Comparison of ENCODE assay signal across 7 mouse cellular contexts in genomic region chr2:74705467-74706089, GRCm38 (mm10). TPM values are rescaled to one million over a fixed set of nuclear protein-coding genes. Genes with fewer than 3 reads are reported as not detected.
DNase-seq lines count a peak whose midpoint lies in the region; ATAC-seq and TF ChIP-seq lines count a peak whose summit lies in the region.

No protein-coding gene starts in this region.

- under 1% methylated on average over 51 of the region's 85 CpGs for WGBS in forebrain, embryonic 14.5 days
- under 1% methylated on average over 70 of the region's 85 CpGs for WGBS in kidney, embryonic 16.5 days

- peaks cover 19% of the 10 kb centered on the region for H3K4me1 ChIP-seq in E14TG2a.4 (replicated peaks; ENCODE audit: low read depth, low read length)
- peaks cover 4% of the 10 kb centered on the region; the same call in 1 of the 2 replicates for H3K4me1 ChIP-seq in forebrain, embryonic 14.5 days (ENCODE audit: control insufficient read depth, insufficient read depth, low read length)
- peaks cover 43% of the 10 kb centered on the region for H3K4me1 ChIP-seq in kidney, embryonic 16.5 days (ENCODE audit: insufficient read depth, low read length)

- no peak for TF ChIP-seq CTCF in E14TG2a.4 (conservative IDR thresholded peaks at IDR 0.05; ENCODE audit: low read length)

- peak; percentile 27 for DNase-seq in CD4-positive helper T cell, adult 2 months (ENCODE audit: low read depth, low spot score)
- no peak for DNase-seq in forebrain, embryonic 14.5 days (ENCODE audit: low spot score)
- DNase-seq in neural tube, embryonic 10.5 days (ENCODE audit: extremely low spot score, low spot score), result peak; percentile 84
- no peak for DNase-seq in right cerebral cortex, postnatal 10 days (ENCODE audit: low spot score in 2 of 2)
- no peak for DNase-seq in cerebellum, adult 9-11 months

- H3K27me3 ChIP-seq in E14TG2a.4 (ENCODE audit: insufficient read depth, low read length), result peaks cover 89% of the 10 kb centered on the region
- peaks cover 96% of the 10 kb centered on the region for H3K27me3 ChIP-seq in forebrain, embryonic 14.5 days (replicated peaks; ENCODE audit: control insufficient read depth, insufficient read depth, low read length)
- no peaks in the 10 kb centered on the region for H3K27me3 ChIP-seq in kidney, embryonic 16.5 days (ENCODE audit: insufficient read depth, low read length)

- H3K36me3 ChIP-seq in E14TG2a.4 (ENCODE audit: insufficient read depth, low read length), result no peaks in the 10 kb centered on the region
- no peaks in the 10 kb centered on the region for H3K36me3 ChIP-seq in forebrain, embryonic 14.5 days (ENCODE audit: control insufficient read depth, insufficient read depth, low read length)
- H3K36me3 ChIP-seq in kidney, embryonic 16.5 days (ENCODE audit: insufficient read depth, low read length), result no peaks in the 10 kb centered on the region

- ATAC-seq in forebrain, embryonic 14.5 days, result peak; percentile 55; the same call in 1 of the 2 replicates
- ATAC-seq in kidney, embryonic 16.5 days (ENCODE audit: low FRiP score, low TSS enrichment), result peak; percentile 29

- H3K4me2 ChIP-seq in forebrain, embryonic 14.5 days (ENCODE audit: low read length), result peak overlapping the region; percentile 50
- peak overlapping the region; percentile 72 for H3K4me2 ChIP-seq in kidney, embryonic 16.5 days (replicated peaks; ENCODE audit: low read depth, low read length)

- H3K4me3 ChIP-seq in E14TG2a.4 (replicated peaks; ENCODE audit: low read length), result peak overlapping the region; percentile 70
- peak overlapping the region; percentile 21 for H3K4me3 ChIP-seq in forebrain, embryonic 14.5 days (ENCODE audit: low read depth, low read length)
- H3K4me3 ChIP-seq in kidney, embryonic 16.5 days (ENCODE audit: low read length), result peak overlapping the region; percentile 78

- H3K9me3 ChIP-seq in E14TG2a.4 (ENCODE audit: low read length), result no peaks in the 10 kb centered on the region
- no peaks in the 10 kb centered on the region for H3K9me3 ChIP-seq in forebrain, embryonic 14.5 days (replicated peaks; ENCODE audit: control insufficient read depth, low read length)
- H3K9me3 ChIP-seq in kidney, embryonic 16.5 days (ENCODE audit: low read length), result no peaks in the 10 kb centered on the region

- H3K27ac ChIP-seq in forebrain, embryonic 14.5 days (ENCODE audit: low read depth, low read length), result no peak overlapping the region
- H3K27ac ChIP-seq in kidney, embryonic 16.5 days (ENCODE audit: low read length), result peak overlapping the region; percentile 100

- H3K9ac ChIP-seq in forebrain, embryonic 14.5 days (ENCODE audit: low read length), result no peak overlapping the region
- peak overlapping the region; percentile 99 for H3K9ac ChIP-seq in kidney, embryonic 16.5 days (replicated peaks; ENCODE audit: low read length)

RNA-seq across cellular contexts. Expression of gene Hoxd8, which starts 1.2 kb away (rescaled TPM):
- 0.09 TPM in 1 of 2 replicates, not detected in the other for polyA plus RNA-seq in forebrain, embryonic 14.5 days (2014; fragmentation: Nextera tagmentation; extraction: Ambion mirVana)
- polyA plus RNA-seq in kidney, embryonic 16.5 days (2015; fragmentation: Nextera tagmentation; extraction: Ambion mirVana), result 41.0 and 45.6 TPM in 2 replicates

RNA-seq across cellular contexts. Expression of gene Hoxd3, which starts 6.1 kb away (rescaled TPM):
- not detected in 2 replicates for polyA plus RNA-seq in forebrain, embryonic 14.5 days (2014; fragmentation: Nextera tagmentation; extraction: Ambion mirVana)
- polyA plus RNA-seq in kidney, embryonic 16.5 days (2015; fragmentation: Nextera tagmentation; extraction: Ambion mirVana), result 14.6 and 15.4 TPM in 2 replicates

RNA-seq across cellular contexts. Expression of gene Hoxd4, which starts 6.2 kb away (rescaled TPM):
- not detected in 2 replicates for polyA plus RNA-seq in forebrain, embryonic 14.5 days (2014; fragmentation: Nextera tagmentation; extraction: Ambion mirVana)
- 4.5 and 4.9 TPM in 2 replicates for polyA plus RNA-seq in kidney, embryonic 16.5 days (2015; fragmentation: Nextera tagmentation; extraction: Ambion mirVana)

RNA-seq across cellular contexts. Expression of gene Hoxd9, which starts 8.1 kb away (rescaled TPM):
- polyA plus RNA-seq in forebrain, embryonic 14.5 days (2014; fragmentation: Nextera tagmentation; extraction: Ambion mirVana), result not detected in 2 replicates
- 38.2 and 38.4 TPM in 2 replicates for polyA plus RNA-seq in kidney, embryonic 16.5 days (2015; fragmentation: Nextera tagmentation; extraction: Ambion mirVana)

RNA-seq across cellular contexts. Expression of gene Hoxd10, which starts 13.9 kb away (rescaled TPM):
- not detected in 2 replicates for polyA plus RNA-seq in forebrain, embryonic 14.5 days (2014; fragmentation: Nextera tagmentation; extraction: Ambion mirVana)
- polyA plus RNA-seq in kidney, embryonic 16.5 days (2015; fragmentation: Nextera tagmentation; extraction: Ambion mirVana), result 33.5 and 38.5 TPM in 2 replicates

Comparison
In these comparisons a context has a peak if more than half of its experiments do, and no peak if none do; other contexts are left out.
1. DNase-seq: peak in CD4-positive helper T cell, adult 2 months (single experiment) and neural tube, embryonic 10.5 days (single experiment); none in forebrain, embryonic 14.5 days (single experiment), right cerebral cortex, postnatal 10 days (0 of 2) and cerebellum, adult 9-11 months (single experiment).
2. H3K4me3 ChIP-seq: peak in every context shown above with its lines; median percentile 78 in kidney, embryonic 16.5 days; 70 in E14TG2a.4; 21 in forebrain, embryonic 14.5 days.
3. RNA of gene Hoxd8, which starts 1.2 kb away (polyA plus RNA-seq): 41.0 to 45.6 TPM in kidney, embryonic 16.5 days; 0.09 TPM in forebrain, embryonic 14.5 days; every median in the first group is over 10 times any median in the second.
4. RNA of gene Hoxd3, which starts 6.1 kb away (polyA plus RNA-seq): 14.6 to 15.4 TPM in kidney, embryonic 16.5 days; not detected in forebrain, embryonic 14.5 days; every median in the first group is over 10 times any median in the second.